Mouse (Mus musculus) A20 (cell line): Measurements from ENCODE around the gene Kcnk4.

Experiments used
- DNase-seq: peaks from one replicate; pipeline ENCODE4 v3.0.0-alpha.2; 2011; ENCODE audit warnings: low read depth, low spot score

Kcnk4 gene

GRCm38 (mm10) chr19:6934195-6934977, at the start of gene Kcnk4:
Gene Kcnk4 (minus strand): TSS chr19:6934515.
- DNase-seq = no peak

DNA sequence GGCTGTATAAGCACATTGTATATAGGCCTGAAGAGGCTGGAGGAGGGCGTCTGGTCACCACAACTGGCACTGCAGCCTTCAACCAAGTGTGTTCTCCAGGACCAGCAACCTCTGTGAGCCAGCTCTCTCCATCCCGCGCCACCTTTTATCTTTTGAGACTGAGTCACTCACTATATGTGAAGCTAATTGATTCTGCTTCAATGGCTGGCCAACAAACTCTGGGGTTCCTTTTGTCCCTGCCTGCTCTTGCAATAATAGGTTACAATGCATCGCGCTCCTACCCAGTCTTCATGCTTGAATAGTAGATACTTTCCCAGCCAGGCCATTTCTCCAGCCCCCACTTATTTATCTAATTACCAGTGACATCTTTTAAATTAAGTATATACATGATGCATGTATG, 49.3 kb upstream of the Kcnk4 start:
- no peak for DNase-seq

DNA sequence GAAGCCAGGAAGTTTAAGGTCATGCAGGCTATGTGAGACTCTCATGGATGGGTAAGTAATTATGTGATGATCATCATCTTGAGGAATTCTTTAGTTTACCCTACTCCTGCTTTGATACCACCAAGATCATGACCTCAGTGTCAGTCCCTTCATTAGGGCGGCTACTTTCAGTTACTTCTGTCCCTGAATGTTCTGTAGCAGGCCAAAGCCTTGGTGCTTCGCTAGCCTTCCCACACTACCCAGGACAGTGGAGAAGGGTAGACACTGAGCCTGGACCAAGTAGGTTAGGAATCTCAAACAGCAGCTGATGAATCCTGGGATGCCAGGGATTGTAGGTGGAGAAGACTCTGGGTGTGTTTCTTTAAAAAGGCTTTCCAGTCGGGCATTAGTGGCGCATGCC, 47.1 kb upstream of the Kcnk4 start:
- no peak for DNase-seq

DNA sequence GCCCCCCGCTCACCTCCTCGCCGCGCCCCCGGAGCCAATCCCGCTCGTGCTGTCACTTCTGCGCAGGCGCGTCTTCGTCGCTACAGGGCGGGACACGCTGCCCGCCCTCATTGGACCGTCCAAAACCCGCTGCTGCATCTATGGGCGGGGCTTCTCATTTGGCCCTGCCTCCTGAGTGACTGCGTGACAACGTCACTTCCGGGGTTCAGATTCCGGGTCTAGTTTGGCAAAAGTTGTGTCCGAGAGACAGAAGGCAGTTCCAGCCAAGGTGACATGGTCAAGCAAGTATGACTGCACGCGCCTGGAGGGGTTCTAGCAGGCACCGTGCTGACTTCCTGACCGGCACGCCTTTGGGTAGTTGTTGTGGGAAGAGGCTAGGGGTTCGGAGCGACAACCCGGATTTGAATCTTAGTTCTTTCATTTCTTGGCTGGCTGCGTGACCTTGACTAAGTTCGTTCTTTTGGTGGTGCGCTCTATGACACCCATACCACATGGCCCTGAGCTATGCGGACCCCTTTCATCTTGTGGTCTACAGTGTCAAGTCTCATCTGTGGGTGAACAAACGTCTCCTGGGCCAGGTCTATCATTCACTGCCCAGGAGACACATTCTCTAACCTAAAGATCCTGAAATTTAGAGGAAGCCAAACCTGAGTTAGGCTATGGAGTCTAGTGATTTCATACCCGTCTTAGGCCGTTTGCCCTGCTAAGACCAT, 46.2 kb upstream of the Kcnk4 start, which contains the start of gene Fkbp2:
Fkbp2 (minus strand) TSS at position 121 of the 713 bp plus-strand sequence.
- DNase-seq = peak; percentile 99

GRCm38 (mm10) chr19:6979486-6980380, 45.4 kb upstream of the Kcnk4 start:
- peak; percentile 100 for DNase-seq

- peak; percentile 84 for DNase-seq
These were observed 44.7 kb upstream of the Kcnk4 start for GRCm38 (mm10) chr19:6979001-6979479.

DNA sequence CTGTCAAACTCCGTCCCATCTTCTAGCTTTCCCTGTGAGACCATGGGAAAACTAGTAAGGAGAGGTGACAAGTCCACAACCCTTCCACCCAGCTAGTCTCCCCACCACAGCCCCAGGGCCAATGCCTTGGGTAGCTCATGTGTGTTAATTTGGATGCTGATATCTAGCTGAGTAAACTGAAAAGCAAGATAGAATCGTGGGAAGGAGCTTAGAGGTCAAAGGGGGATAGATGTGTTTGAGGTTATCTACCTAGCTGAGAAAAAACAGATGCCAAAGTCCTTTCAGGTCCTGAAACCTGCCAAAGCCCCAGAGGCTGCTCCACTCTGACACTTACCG, 44.3 kb upstream of the Kcnk4 start:
- DNase-seq = no peak

GRCm38 (mm10) chr19:6977759-6978638, 43.7 kb upstream of the Kcnk4 start:
- no peak for DNase-seq

GRCm38 (mm10) chr19:6975537-6976521, 41.5 kb upstream of the Kcnk4 start, which contains the start of gene Plcb3:
Gene Plcb3 (minus strand): TSS chr19:6976470.
- DNase-seq = peak; percentile 93

DNA sequence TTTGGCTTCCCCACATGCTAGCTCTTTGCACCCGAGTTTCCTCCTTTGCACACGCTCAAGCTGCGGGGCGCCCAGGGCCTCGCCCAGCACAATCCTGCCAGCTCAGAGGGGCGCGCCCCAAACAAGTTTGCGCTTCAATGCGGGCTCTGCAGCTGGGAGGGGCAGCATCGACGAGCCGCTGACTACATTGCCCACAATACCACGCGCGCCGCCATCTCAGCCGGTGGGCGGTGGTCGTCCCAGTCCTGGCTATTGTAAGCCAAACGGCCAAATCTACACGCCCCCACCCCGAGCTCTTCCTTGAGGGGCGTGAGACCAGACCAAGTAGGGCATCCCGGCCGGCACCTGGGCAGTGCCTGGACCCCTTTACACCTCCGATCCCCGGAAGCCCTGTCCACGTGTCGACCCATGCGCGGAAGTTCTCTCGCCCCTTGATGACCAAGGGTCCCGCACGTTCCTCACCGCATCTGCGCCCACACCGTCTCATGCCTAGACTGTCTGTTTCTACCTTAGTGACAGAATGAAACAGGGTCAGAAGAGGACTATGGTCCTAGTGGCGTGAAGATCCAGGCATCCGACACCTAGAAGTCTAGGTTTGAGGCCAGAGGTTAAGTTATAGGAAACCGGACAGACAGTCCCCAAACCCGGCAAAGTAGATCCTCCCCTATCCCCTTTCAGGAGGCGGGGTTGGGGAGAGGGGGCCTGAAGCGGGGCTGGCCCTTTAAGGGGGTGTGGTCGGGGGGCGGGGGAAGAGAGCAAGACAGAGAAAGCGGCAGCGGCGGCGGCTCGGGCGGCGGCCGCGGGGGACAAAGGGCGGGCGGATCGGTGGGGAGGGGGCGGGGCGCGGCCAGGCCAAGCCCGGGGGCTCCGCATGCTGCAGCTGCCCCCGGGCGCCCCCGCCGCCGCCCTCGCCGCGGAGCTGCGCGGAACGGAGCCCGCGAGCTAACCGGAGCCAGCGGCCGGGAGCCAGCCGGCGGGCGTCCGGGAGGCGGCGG, 40.2 kb upstream of the Kcnk4 start, which contains the start of gene Ppp1r14b:
Ppp1r14b (plus strand) TSS at position 758 of the 995 bp plus-strand sequence.
- peak; percentile 95 for DNase-seq

DNA sequence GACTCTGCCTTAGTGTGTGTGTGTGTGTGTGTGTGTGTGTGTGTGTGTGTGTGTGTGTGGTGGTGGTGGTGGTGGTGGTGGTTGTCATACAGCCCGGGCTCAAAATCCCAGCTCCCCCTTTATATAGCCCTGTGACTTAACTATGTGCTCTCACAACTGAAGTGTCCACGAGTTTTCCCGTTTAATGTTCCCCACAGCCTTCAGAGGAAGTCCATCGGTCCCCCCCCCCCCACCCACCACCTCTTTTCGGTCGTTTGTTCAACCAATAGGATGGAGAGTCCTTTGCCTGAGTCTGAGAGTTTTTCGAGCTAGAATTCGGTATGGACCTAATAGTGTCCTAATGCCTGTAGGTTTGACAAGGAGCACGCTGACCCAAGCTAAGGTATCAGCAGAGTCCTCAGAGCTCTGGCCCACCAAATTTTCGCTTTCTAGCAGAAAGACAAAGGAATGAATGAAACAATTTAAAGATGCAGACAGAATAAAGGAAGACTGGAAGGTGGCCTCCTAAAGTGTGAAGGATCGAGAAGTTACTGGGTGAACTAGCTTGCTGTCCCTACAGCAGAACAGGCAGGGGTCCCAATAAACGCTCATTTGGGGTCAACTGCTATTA, 39.4 kb upstream of the Kcnk4 start:
- DNase-seq = no peak

DNA sequence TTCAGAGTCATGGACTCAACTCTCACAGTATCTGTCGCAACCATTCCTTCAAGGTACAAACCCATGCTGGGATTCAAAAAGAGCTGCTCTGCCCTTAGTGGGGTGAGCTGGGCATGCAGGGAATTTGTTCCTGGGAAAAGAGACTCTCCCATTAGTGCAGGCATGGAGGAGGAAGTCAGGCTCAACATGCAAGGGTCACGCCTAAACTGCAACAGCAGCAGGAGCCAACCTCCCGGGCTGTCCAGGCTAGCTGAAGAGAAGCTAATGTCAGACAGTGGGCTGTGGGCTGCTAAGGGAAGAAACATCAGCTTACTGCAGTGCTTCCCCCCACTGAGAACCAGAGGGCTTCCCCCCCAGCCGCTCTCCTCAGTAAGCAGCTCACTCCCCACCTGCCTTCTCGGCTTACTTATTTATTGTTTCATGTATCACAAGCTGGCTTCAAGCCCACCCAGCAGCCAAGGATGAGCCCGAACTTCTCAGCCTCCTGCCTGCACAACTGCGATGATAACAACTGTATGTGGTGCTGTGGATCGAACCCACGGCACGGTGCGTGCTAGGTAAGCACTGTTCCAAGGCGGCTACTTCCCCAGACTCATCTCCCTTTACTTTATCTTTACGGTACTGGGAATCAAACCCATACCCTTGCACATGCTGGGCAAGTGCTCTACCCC, 38.1 kb upstream of the Kcnk4 start:
- DNase-seq = no peak

- DNase-seq = no peak
These were observed 37.3 kb upstream of the Kcnk4 start for GRCm38 (mm10) chr19:6971644-6972043.

DNA sequence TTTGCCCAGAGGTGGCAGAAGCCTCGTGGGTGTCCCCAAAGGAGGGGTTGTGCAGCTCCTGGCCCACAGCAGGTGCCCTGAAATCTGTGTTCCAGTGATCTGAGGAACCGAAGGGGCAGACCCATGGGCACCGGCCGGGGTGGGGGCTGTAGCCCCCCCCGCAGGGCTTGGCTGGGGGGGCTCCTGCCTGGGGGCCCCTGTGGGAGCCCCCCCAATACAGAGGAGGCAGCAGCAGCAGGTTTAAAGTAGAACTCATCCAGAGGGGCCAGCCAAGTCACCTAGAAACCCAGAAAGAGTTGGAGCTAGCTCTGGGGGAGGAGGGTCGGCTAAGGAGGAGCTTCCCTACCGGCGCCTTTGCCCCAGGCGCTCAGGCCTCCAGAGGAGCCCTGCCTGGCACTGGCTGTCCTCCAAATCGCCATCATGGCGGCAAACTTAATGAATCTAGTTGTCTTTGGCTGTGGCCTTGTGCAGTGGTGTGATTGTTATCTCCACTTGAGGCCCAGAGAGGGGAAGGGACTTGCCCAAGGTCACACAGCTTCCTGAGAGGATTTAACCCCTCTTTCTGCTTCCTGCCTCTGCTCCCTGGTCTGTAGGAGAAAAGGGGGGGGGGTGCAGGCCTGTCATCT, 36.3 kb upstream of the Kcnk4 start:
- DNase-seq = no peak

- DNase-seq = peak; percentile 84
These were observed 35.5 kb upstream of the Kcnk4 start for GRCm38 (mm10) chr19:6969665-6970381.

- no peak for DNase-seq
These were observed 35.0 kb upstream of the Kcnk4 start for GRCm38 (mm10) chr19:6969291-6969664.
